Mouse (Mus musculus) cerebral cortex, adult 2 months (tissue): ENCODE data around the gene Cts3.

Source experiments
- WGBS: fragments of 180-500 bp; shearing (Covaris S2); methylation state at CpG from one replicate; pipeline ENCODE4 v1.1.7; 2018; 5-methylcytosine and 5-hydroxymethylcytosine counted together

Gene Cts3

DNA sequence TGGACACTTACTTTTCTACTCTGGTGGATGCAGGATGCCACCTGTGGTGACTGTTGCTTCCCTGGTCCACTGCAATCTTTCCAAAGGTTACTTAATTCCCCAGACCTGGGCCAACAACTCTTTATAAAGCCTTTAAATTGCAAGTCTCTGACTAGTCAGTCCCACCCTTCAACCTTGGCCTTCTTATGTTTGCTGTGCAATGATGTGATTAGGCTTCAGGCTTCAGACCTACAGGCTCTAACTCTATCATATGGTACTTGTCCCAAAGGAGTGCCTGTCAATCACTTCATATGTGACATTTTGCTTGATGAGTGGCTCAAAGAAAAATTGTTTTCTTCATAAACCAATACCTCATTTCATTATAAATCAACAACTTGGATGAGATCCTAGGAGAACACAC is at the start of gene Cts3:
Gene Cts3, minus strand, starts transcription at position 101 of the 400 bp plus-strand sequence.

DNA sequence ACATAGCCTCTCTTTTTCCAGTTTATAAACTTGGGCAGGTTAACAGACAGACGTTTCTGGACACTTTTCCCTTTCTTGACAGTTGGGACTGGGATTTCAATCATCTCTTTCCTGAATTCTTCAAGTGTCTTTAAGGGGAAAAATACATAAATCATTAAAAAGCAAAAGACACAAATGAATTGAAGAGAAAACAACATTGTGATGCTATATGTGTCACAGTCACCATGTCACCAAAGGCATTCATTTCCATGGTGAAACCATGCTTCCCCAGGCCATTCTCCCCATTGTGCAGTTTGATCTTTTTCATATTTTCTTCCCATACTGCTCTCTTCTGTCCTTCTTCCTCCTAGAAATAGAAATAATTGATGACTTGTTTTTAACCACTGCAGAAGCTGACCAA is 1.9 kb downstream of the Cts3 start, which contains the start of gene Gm49352:
Gene Gm49352, minus strand, starts transcription at position 101 of the 400 bp plus-strand sequence.
- WGBS = 32% methylated on average over 1 of the region's 1 CpGs

DNA sequence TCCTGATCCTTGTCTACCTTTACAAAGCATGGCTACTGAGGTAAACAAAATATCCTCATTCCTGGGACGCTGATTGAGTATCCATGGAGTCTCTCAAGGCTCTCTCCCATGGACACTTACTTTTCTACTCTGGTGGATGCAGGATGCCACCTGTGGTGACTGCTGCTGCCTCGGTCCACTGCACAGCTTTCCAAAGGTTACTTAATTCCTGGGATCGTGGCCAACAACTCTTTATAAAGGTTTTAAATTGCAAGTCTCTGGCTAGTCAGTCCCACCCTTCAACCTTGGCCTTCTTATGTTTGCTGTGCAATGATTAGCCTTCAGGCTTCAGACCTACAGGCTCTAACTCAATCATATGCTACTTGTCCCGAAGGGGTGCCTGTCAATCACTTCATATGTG is 28.3 kb downstream of the Cts3 start, which contains the start of gene Ctsm:
Gene Ctsm, minus strand, starts transcription at position 209 of the 400 bp plus-strand sequence.
- 61% methylated on average over 4 of the region's 4 CpGs for WGBS
